Mouse (Mus musculus): ENCODE measurements around the gene Ahsg. TPM values are rescaled to one million over a fixed set of nuclear protein-coding genes. Genes with fewer than 3 reads are reported as not detected.
A peak's percentile ranks its signal among the peaks of the same experiment; 100 is the strongest.

The Ahsg gene
- total RNA-seq, 2 experiments from 2014 or later, result not detected

- no peak for DNase-seq
These were observed 2.2 kb upstream of the Ahsg start for GRCm38 (mm10) chr16:22888835-22889234.

- DNase-seq, result no peak
These were observed 1.4 kb upstream of the Ahsg start for GRCm38 (mm10) chr16:22889716-22890115.

- DNase-seq, result no peak
These were observed 667 bp downstream of the Ahsg start for GRCm38 (mm10) chr16:22891733-22892154.

GRCm38 (mm10) chr16:22894095-22894494 is 3.0 kb downstream of the Ahsg start:
- no peak for DNase-seq

GRCm38 (mm10) chr16:22896618-22897017 is 5.5 kb downstream of the Ahsg start:
- no peak for DNase-seq

GRCm38 (mm10) chr16:22899346-22899745 is 8.3 kb downstream of the Ahsg start:
- DNase-seq, result no peak

- no peak for DNase-seq
These were observed 8.9 kb downstream of the Ahsg start for GRCm38 (mm10) chr16:22899866-22900570.

GRCm38 (mm10) chr16:22901326-22901725 is 10.2 kb downstream of the Ahsg start:
- no peak for DNase-seq

GRCm38 (mm10) chr16:22909290-22909689 is 18.2 kb downstream of the Ahsg start:
- no peak for DNase-seq

- no peak for DNase-seq
These were observed 20.9 kb downstream of the Ahsg start for GRCm38 (mm10) chr16:22911986-22912385.

- DNase-seq, result no peak
These were observed 21.8 kb downstream of the Ahsg start for GRCm38 (mm10) chr16:22912886-22913285.

GRCm38 (mm10) chr16:22914276-22914675 is 23.2 kb downstream of the Ahsg start:
- no peak for DNase-seq

GRCm38 (mm10) chr16:22918034-22918433 is 27.0 kb downstream of the Ahsg start, which contains the start of gene Fetub:
Gene Fetub, plus strand, starts transcription at chr16:22918334.
- DNase-seq, result no peak

- DNase-seq, result no peak
These were observed 27.7 kb downstream of the Ahsg start for GRCm38 (mm10) chr16:22918664-22919312.

GRCm38 (mm10) chr16:22919971-22920854 is 29.1 kb downstream of the Ahsg start:
- DNase-seq, result no peak

- no peak for DNase-seq
These were observed 30.7 kb downstream of the Ahsg start for GRCm38 (mm10) chr16:22921761-22922160.

GRCm38 (mm10) chr16:22922433-22922832 is 31.4 kb downstream of the Ahsg start:
- no peak for DNase-seq

- peak; percentile 44 to 59 for DNase-seq
These were observed 38.5 kb downstream of the Ahsg start for GRCm38 (mm10) chr16:22929575-22929974.

- no peak for DNase-seq
These were observed 40.5 kb downstream of the Ahsg start for GRCm38 (mm10) chr16:22931431-22932200.

- DNase-seq, result no peak
These were observed 46.6 kb downstream of the Ahsg start for GRCm38 (mm10) chr16:22937631-22938030.

- DNase-seq, result no peak
These were observed 47.5 kb downstream of the Ahsg start for GRCm38 (mm10) chr16:22938541-22938940.

- DNase-seq, result no peak
These were observed 48.1 kb downstream of the Ahsg start for GRCm38 (mm10) chr16:22939120-22939695.

Data from layer of hippocampus, postnatal 36 days (tissue).